Mouse (Mus musculus): ENCODE results near the gene Gbe1.

- TF ChIP-seq CTCF (IDR thresholded peaks at IDR 0.05; ENCODE audit: low read depth, low read length): no peak
- TF ChIP-seq POLR2A (IDR thresholded peaks at IDR 0.05; ENCODE audit: insufficient read depth, low read length): no peak
- TF ChIP-seq EP300 (IDR thresholded peaks at IDR 0.05; ENCODE audit: insufficient read depth, low read depth, low read length): no peak
Observed at GRCm38 (mm10) chr16:70381045-70381444, 67.3 kb downstream of the Gbe1 start.

Data from ES-Bruce4 (cell line).